Mouse (Mus musculus) lung, postnatal 0 days (tissue): Measurements from ENCODE around the gene Col6a1.

Source experiments
- CTCF ChIP-seq: IDR thresholded peaks from 2 replicates; pipeline ENCODE4 v1.5.1; 2016; ENCODE audit warnings: antibody characterized with exemption, mild to moderate bottlenecking
- EP300 ChIP-seq: IDR thresholded peaks from 2 replicates; pipeline ENCODE4 v1.6.1; 2016; ENCODE audit warnings: antibody characterized with exemption, mild to moderate bottlenecking, control low read depth

GRCm38 (mm10) chr10:76769581-76769980, 43.6 kb upstream of the Col6a1 start:
- no peak for TF ChIP-seq CTCF
- no peak for TF ChIP-seq EP300
